Mouse (Mus musculus) neural tube, embryonic 14.5 days (tissue): Measurements from ENCODE around the gene Hyal3. TPM values are rescaled to one million over a fixed set of nuclear protein-coding genes. Genes with fewer than 3 reads are reported as not detected.
A peak's percentile ranks its signal among the peaks of the same experiment; 100 is the strongest.

Experiments
- ATAC-seq: fragments of 200-750 bp; cut with Nextera tagmentation; 2 replicates; pipeline ENCODE4 v1.8.0; 2017; ENCODE audit warnings: low read depth, mild to moderate bottlenecking, moderate TSS enrichment, moderate library complexity
- H3K27ac ChIP-seq: fragments of 300-500 bp; sonication (generic); 2 replicates; pipeline ENCODE4 v1.5.1; 2014; ENCODE audit warnings: low read depth, mild to moderate bottlenecking, control low read depth, low read length, moderate library complexity, mixed read lengths
- H3K27me3 ChIP-seq: fragments of 300-500 bp; sonication (generic); 2 replicates; pipeline ENCODE4 v1.6.1; 2014; ENCODE audit warnings: low read length; ENCODE audit not compliant: control insufficient read depth, insufficient read depth
- H3K36me3 ChIP-seq: fragments of 300-500 bp; sonication (generic); 2 replicates; pipeline ENCODE4 v1.6.1; 2014; ENCODE audit warnings: low read length, mixed read lengths; ENCODE audit not compliant: control insufficient read depth, insufficient read depth
- H3K4me1 ChIP-seq: fragments of 300-500 bp; sonication (generic); 2 replicates; pipeline ENCODE4 v1.6.1; 2014; ENCODE audit warnings: low read length; ENCODE audit not compliant: control insufficient read depth, insufficient read depth
- H3K4me2 ChIP-seq: fragments of 300-500 bp; sonication (generic); 2 replicates; pipeline ENCODE4 v1.6.1; 2014; ENCODE audit warnings: mild to moderate bottlenecking, low read depth, low read length, control low read depth
- H3K4me3 ChIP-seq: fragments of 300-500 bp; sonication (generic); 2 replicates; pipeline ENCODE4 v1.5.1; 2014; ENCODE audit warnings: low read depth, low read length, control low read depth, mixed read lengths
- H3K9ac ChIP-seq: fragments of 300-500 bp; sonication (generic); replicated peaks from 2 replicates; pipeline ENCODE4 v1.6.1; 2014; ENCODE audit warnings: low read depth, mild to moderate bottlenecking, control low read depth, low read length, mixed read lengths
- H3K9me3 ChIP-seq: fragments of 300-500 bp; sonication (generic); 2 replicates; pipeline ENCODE4 v1.6.1; 2016; ENCODE audit warnings: low read length; ENCODE audit not compliant: control insufficient read depth
- WGBS: fragments of 180-500 bp; shearing (Covaris S2); extraction: QIAGEN DNeasy Blood & Tissue Kit; methylation state at CpG from one replicate; pipeline ENCODE4 v1.1.7; 2014; 5-methylcytosine and 5-hydroxymethylcytosine counted together
- polyA plus RNA-seq: library from polyadenylated mRNA; unstranded; fragments of >200 nt; fragmentation: Nextera tagmentation; extraction: Ambion mirVana; gene quantifications from 2 replicates; pipeline ENCODE4 v1.2.1, GENCODE M21; 2014

Hyal3 gene
- polyA plus RNA-seq, 1 experiment from 2014 or later = 2.1 TPM

GRCm38 (mm10) chr9:107547957-107548356, 32.7 kb upstream of the Hyal3 start:
- no peak overlapping the region for H3K27ac ChIP-seq
- H3K4me2 ChIP-seq = no peak overlapping the region
- H3K9me3 ChIP-seq = no peaks in the 10 kb centered on the region
- H3K9ac ChIP-seq = no peak overlapping the region
- H3K4me1 ChIP-seq = peaks cover 19% of the 10 kb centered on the region
- no peak overlapping the region for H3K4me3 ChIP-seq
- no peak for ATAC-seq
- WGBS = 80% methylated on average over 5 of the region's 5 CpGs
- peaks cover 22% of the 10 kb centered on the region for H3K27me3 ChIP-seq
- peaks cover 11% of the 10 kb centered on the region for H3K36me3 ChIP-seq

- WGBS = 93% methylated on average over 10 of the region's 10 CpGs
- no peak overlapping the region for H3K9ac ChIP-seq
- no peak for ATAC-seq
Observed at GRCm38 (mm10) chr9:107548820-107549219, 31.8 kb upstream of the Hyal3 start.

GRCm38 (mm10) chr9:107549297-107550074, 31.1 kb upstream of the Hyal3 start:
- WGBS = 85% methylated on average over 20 of the region's 20 CpGs
- Histone ChIP-seq H3K4me1 (peaks cover 19% of the 10 kb centered on the region), H3K27ac (no peak overlapping the region), H3K9me3 (no peaks in the 10 kb centered on the region), H3K9ac (no peak overlapping the region), H3K4me3 (no peak overlapping the region), H3K36me3 (peaks cover 7% of the 10 kb centered on the region), H3K4me2 (no peak overlapping the region), H3K27me3 (peaks cover 24% of the 10 kb centered on the region)
- ATAC-seq = no peak

More at GRCm38 (mm10) chr9:107548820-107549219, 31.8 kb upstream of the Hyal3 start:
- Histone ChIP-seq H3K27ac (no peak overlapping the region), H3K4me2 (no peak overlapping the region), H3K9me3 (no peaks in the 10 kb centered on the region), H3K27me3 (peaks cover 24% of the 10 kb centered on the region), H3K4me1 (peaks cover 19% of the 10 kb centered on the region), H3K4me3 (no peak overlapping the region), H3K36me3 (peaks cover 11% of the 10 kb centered on the region)

DNA sequence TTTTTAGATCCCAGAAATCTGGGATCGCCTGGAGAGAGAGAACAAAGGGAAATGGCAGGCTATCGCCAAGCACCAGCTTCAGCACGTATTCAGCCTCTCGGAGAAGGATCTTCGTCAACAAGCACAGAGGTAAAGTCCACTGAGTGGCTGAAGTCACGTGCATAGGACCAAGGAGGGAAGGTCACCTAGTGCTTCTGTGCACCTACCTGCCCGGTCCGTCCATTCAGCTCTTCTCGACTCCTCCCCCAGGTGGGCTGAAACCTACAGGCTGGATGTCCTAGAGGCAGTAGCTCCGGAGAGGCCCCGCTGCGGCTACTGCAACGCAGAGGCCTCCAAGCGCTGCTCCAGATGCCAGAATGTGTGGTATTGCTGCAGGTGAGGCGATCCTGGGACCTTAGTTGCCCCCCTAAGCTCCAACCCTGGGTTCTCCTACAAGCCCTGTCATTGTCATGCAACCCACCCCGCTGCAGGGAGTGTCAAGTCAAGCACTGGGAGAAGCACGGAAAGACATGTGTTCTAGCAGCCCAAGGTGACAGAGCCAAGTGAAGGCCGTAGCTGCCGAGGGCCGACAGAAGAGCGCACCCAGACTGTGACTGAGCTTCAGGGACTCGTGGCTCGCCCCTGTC, 30.0 kb upstream of the Hyal3 start:
- Histone ChIP-seq H3K36me3 (no peaks in the 10 kb centered on the region), H3K27me3 (peaks cover 24% of the 10 kb centered on the region), H3K4me1 (peaks cover 24% of the 10 kb centered on the region), H3K4me3 (peak overlapping the region; percentile 29; the same call in 1 of the 2 replicates), H3K27ac (no peak overlapping the region), H3K9ac (no peak overlapping the region), H3K4me2 (peak overlapping the region; percentile 50; the same call in 1 of the 2 replicates), H3K9me3 (no peaks in the 10 kb centered on the region)
- no peak for ATAC-seq
- 26% methylated on average over 23 of the region's 23 CpGs for WGBS

GRCm38 (mm10) chr9:107551117-107551889, 29.3 kb upstream of the Hyal3 start, which contains the start of gene Rassf1:
TSS of gene Rassf1 (plus strand) at chr9:107551555.
- Histone ChIP-seq H3K27me3 (peaks cover 24% of the 10 kb centered on the region), H3K9ac (peak within 1 kb of the TSS; percentile 51), H3K36me3 (no peaks in the 10 kb centered on the region), H3K27ac (no peak within 1 kb of the TSS), H3K4me1 (peaks cover 28% of the 10 kb centered on the region), H3K9me3 (no peaks in the 10 kb centered on the region), H3K4me2 (peak within 1 kb of the TSS; percentile 50), H3K4me3 (peak within 1 kb of the TSS; percentile 29)
- WGBS = under 1% methylated on average over 63 of the region's 63 CpGs
- no peak for ATAC-seq

GRCm38 (mm10) chr9:107551890-107552355, 28.7 kb upstream of the Hyal3 start:
- no peak for ATAC-seq
- Histone ChIP-seq H3K4me1 (peaks cover 21% of the 10 kb centered on the region), H3K9me3 (no peaks in the 10 kb centered on the region), H3K27me3 (peaks cover 24% of the 10 kb centered on the region), H3K36me3 (no peaks in the 10 kb centered on the region), H3K9ac (peak overlapping the region; percentile 51), H3K27ac (no peak overlapping the region), H3K4me2 (peak overlapping the region; percentile 50), H3K4me3 (peak overlapping the region; percentile 29)
- WGBS = 7% methylated on average over 8 of the region's 8 CpGs

- 82% methylated on average over 5 of the region's 5 CpGs for WGBS
- no peak for ATAC-seq
- Histone ChIP-seq H3K9ac (no peak overlapping the region), H3K4me3 (no peak overlapping the region), H3K27me3 (peaks cover 24% of the 10 kb centered on the region), H3K36me3 (peaks cover 5% of the 10 kb centered on the region; the same call in 1 of the 2 replicates), H3K4me1 (peaks cover 17% of the 10 kb centered on the region), H3K27ac (no peak overlapping the region), H3K9me3 (no peaks in the 10 kb centered on the region), H3K4me2 (peak overlapping the region; percentile 96)
Observed at GRCm38 (mm10) chr9:107552690-107553393, 27.8 kb upstream of the Hyal3 start.

- Histone ChIP-seq H3K36me3 (peaks cover 12% of the 10 kb centered on the region), H3K27ac (peak overlapping the region; percentile 81), H3K27me3 (peaks cover 24% of the 10 kb centered on the region), H3K9ac (peak overlapping the region; percentile 72), H3K4me1 (peaks cover 17% of the 10 kb centered on the region), H3K4me2 (peak overlapping the region; percentile 96), H3K9me3 (no peaks in the 10 kb centered on the region), H3K4me3 (peak overlapping the region; percentile 72)
- peak; percentile 78 for ATAC-seq
- 3% methylated on average over 37 of the region's 37 CpGs for WGBS
Observed at GRCm38 (mm10) chr9:107553541-107554318, 26.9 kb upstream of the Hyal3 start.
